Mouse (Mus musculus) limb, embryonic 10.5 days (tissue): ENCODE measurements around the gene Rnaseh2a. TPM values are rescaled to one million over a fixed set of nuclear protein-coding genes. Genes with fewer than 3 reads are reported as not detected.
A peak's percentile ranks its signal among the peaks of the same experiment; 100 is the strongest.

Source experiments
- DNase-seq: peaks from one replicate; pipeline ENCODE4 v3.0.0-alpha.2; 2017; ENCODE audit warnings: low spot score
- H3K27ac ChIP-seq: fragments of 300-500 bp; sonication (generic); 2 replicates; pipeline ENCODE4 v1.5.1; 2016; ENCODE audit warnings: mild to moderate bottlenecking
- H3K27me3 ChIP-seq: fragments of 300-500 bp; sonication (generic); 2 replicates; pipeline ENCODE4 v1.6.1; 2016; ENCODE audit warnings: low read depth, mild to moderate bottlenecking; ENCODE audit not compliant: poor library complexity, severe bottlenecking
- H3K36me3 ChIP-seq: fragments of 300-500 bp; sonication (generic); 2 replicates; pipeline ENCODE4 v1.6.1; 2016; ENCODE audit warnings: mild to moderate bottlenecking, moderate library complexity
- H3K4me1 ChIP-seq: fragments of 300-500 bp; sonication (generic); 2 replicates; pipeline ENCODE4 v1.6.1; 2016
- H3K4me3 ChIP-seq: fragments of 300-500 bp; sonication (generic); 2 replicates; pipeline ENCODE4 v1.5.1; 2016; ENCODE audit warnings: mild to moderate bottlenecking, moderate library complexity
- H3K9me3 ChIP-seq: fragments of 300-500 bp; sonication (generic); replicated peaks from 2 replicates; pipeline ENCODE4 v1.6.1; 2016; ENCODE audit warnings: mild to moderate bottlenecking
- WGBS: fragments of 180-500 bp; shearing (Covaris S2); methylation state at CpG from one replicate; pipeline ENCODE4 v1.1.7; 2016; 5-methylcytosine and 5-hydroxymethylcytosine counted together
- polyA plus RNA-seq: library from polyadenylated mRNA; unstranded; fragments of >200 nt; fragmentation: Nextera tagmentation; extraction: Ambion mirVana; gene quantifications from 2 replicates; pipeline ENCODE4 v1.2.1, GENCODE M21; 2016

Rnaseh2a gene
- polyA plus RNA-seq, 1 experiment from 2014 or later = 156 TPM

- WGBS = under 1% methylated on average over 28 of the region's 28 CpGs
- no peaks in the 10 kb centered on the region for H3K36me3 ChIP-seq
Measured at GRCm38 (mm10) chr8:84990349-84990748, 20.8 kb upstream of the Rnaseh2a start, which contains the start of gene Hook2. Gene Hook2, plus strand, starts transcription at chr8:84990603.

GRCm38 (mm10) chr8:84989810-84990209 lies 20.2 kb upstream of the Rnaseh2a start:
- DNase-seq = peak; percentile 95
- Histone ChIP-seq H3K36me3 (no peaks in the 10 kb centered on the region), H3K27me3 (peaks cover 47% of the 10 kb centered on the region), H3K27ac (peak overlapping the region; percentile 87), H3K4me1 (peaks cover 40% of the 10 kb centered on the region), H3K4me3 (peak overlapping the region; percentile 73), H3K9me3 (no peaks in the 10 kb centered on the region)
- under 1% methylated on average over 15 of the region's 15 CpGs for WGBS

More at GRCm38 (mm10) chr8:84990349-84990748, 20.8 kb upstream of the Rnaseh2a start, which contains the start of gene Hook2:
- H3K27me3 ChIP-seq = peaks cover 52% of the 10 kb centered on the region
- H3K27ac ChIP-seq = peak within 1 kb of the TSS; percentile 87
- DNase-seq = peak; percentile 96
- peak within 1 kb of the TSS; percentile 73 for H3K4me3 ChIP-seq
- H3K4me1 ChIP-seq = peaks cover 35% of the 10 kb centered on the region
- H3K9me3 ChIP-seq = no peaks in the 10 kb centered on the region

DNA sequence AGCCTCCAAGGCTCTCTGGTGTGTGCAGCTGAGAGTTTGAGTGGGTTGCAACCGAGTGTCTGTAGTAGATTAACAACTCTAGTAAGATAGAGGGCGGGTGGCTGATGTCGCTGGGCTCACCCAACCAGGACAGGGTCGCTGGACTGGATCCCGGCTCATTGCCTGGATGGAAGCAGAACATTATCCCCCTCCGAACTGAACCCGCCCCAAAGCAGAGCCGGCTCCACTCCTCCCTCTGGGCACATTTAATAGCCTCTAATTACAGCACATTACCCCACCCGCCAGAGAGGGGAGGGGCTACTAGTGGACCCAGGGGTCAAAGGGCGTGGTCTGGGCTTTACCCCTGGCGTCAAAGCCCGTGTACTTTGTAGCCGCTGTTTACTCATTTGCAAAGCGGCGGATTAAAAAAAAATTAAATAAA lies 19.8 kb upstream of the Rnaseh2a start:
- H3K4me3 ChIP-seq = peak overlapping the region; percentile 73
- H3K36me3 ChIP-seq = no peaks in the 10 kb centered on the region
- peak overlapping the region; percentile 87 for H3K27ac ChIP-seq
- H3K27me3 ChIP-seq = peaks cover 42% of the 10 kb centered on the region
- no peaks in the 10 kb centered on the region for H3K9me3 ChIP-seq
- DNase-seq = peak; percentile 43
- H3K4me1 ChIP-seq = peaks cover 45% of the 10 kb centered on the region
- 9% methylated on average over 15 of the region's 15 CpGs for WGBS

GRCm38 (mm10) chr8:84987903-84988302 lies 18.3 kb upstream of the Rnaseh2a start:
- no peak overlapping the region; the same call in 1 of the 2 replicates for H3K27ac ChIP-seq
- no peak overlapping the region for H3K4me3 ChIP-seq
- H3K36me3 ChIP-seq = no peaks in the 10 kb centered on the region
- DNase-seq = no peak
- peaks cover 54% of the 10 kb centered on the region for H3K4me1 ChIP-seq
- 75% methylated on average over 2 of the region's 2 CpGs for WGBS
- no peaks in the 10 kb centered on the region for H3K9me3 ChIP-seq
- peaks cover 28% of the 10 kb centered on the region; the same call in 1 of the 2 replicates for H3K27me3 ChIP-seq

DNA sequence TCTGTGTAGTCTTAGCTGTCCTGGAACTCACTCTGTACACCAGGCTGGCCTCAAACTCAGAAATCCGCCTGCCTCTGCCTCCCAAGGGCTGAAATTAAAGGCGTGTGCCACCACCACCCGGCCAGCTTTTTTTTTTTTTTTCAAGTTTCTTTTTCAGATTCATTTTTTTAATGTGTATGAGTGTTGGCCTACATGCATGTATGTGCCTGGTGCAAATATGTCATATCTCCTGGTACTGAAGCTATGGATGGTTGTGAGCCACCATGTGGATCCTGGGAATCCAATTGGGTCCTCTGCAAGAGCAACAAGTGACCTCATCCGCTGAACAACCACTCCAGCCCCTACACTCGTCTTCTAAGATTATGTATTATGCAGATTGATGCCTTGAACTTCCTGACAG lies 17.8 kb upstream of the Rnaseh2a start:
- Histone ChIP-seq H3K4me3 (no peak overlapping the region), H3K27me3 (peaks cover 24% of the 10 kb centered on the region; the same call in 1 of the 2 replicates), H3K4me1 (peaks cover 55% of the 10 kb centered on the region), H3K36me3 (no peaks in the 10 kb centered on the region), H3K9me3 (no peaks in the 10 kb centered on the region), H3K27ac (no peak overlapping the region)
- WGBS = 85% methylated on average over 5 of the region's 5 CpGs
- DNase-seq = no peak

DNA sequence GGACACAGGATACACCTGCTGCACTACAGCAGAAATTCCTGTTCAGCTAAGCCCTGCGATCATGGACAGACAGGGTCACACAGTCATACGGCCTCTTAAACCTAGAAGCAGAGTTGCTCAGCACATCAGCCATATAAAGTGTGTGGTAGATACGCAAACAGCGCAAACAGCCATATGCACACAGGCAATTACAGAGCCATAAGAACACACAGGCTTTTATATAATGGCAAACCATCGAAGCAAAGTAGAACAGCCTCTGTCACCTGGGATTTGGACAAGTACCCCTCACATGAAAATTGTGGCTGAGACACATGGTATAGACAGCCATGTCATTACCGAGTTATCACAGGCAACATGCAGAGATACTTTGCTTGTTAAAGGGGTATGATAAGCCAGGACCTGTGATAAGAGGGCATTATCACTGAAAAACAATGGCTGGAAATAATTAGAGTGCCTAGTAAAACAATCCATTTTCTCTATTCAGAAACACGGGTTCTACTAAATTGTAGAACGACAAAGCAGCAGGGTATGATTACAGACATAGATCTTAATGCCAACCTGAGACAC lies 16.9 kb upstream of the Rnaseh2a start:
- WGBS = 44% methylated on average over 8 of the region's 8 CpGs

DNA sequence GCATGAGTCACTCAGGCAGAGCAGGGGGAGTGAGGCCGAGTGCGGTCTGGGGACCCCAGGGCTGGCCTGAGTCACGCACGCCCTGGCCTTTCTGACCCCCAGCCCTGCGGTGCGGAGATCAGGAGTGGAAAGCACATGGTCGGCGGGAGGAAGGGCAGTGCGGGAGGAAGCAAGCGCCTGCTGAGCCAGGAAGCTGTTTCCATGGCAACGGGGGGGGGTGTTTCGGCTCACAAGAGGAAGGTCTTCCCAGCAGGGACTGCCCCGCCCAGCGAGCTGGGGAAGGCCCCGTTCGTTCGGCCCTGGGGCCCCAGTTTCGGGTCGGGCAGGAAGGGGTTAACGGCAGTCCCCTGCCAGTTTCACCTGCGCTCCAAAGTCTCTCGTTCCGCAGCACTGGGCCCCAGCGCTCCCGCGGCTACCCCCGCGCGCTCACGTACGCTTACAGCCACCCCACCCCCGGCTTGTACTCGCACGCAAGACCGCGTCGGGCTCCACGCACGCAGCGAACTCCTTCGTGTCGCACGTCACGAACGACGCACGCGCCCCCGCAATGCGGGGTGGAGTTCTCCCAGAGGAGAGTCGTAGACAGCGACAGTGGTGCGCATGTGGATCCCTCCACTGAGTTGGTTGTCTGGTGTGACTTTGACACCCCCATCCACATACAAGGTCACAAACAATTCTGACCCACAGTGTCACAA lies 16.3 kb upstream of the Rnaseh2a start:
- Histone ChIP-seq H3K9me3 (no peaks in the 10 kb centered on the region), H3K27me3 (peaks cover 23% of the 10 kb centered on the region; the same call in 1 of the 2 replicates), H3K27ac (peak overlapping the region; percentile 89), H3K36me3 (no peaks in the 10 kb centered on the region), H3K4me1 (peaks cover 65% of the 10 kb centered on the region), H3K4me3 (peak overlapping the region; percentile 66)
- 0% methylated on average over 53 of the region's 53 CpGs for WGBS
- peak; percentile 91 for DNase-seq

More for the DNA sequence above, 16.9 kb upstream of the Rnaseh2a start:
- no peak for DNase-seq
- Histone ChIP-seq H3K4me1 (peaks cover 64% of the 10 kb centered on the region), H3K36me3 (no peaks in the 10 kb centered on the region), H3K27ac (peak overlapping the region; percentile 89), H3K4me3 (peak overlapping the region; percentile 66), H3K27me3 (peaks cover 24% of the 10 kb centered on the region; the same call in 1 of the 2 replicates), H3K9me3 (no peaks in the 10 kb centered on the region)

- peaks cover 28% of the 10 kb centered on the region for H3K27me3 ChIP-seq
- peak overlapping the region; percentile 89 for H3K27ac ChIP-seq
- peaks cover 67% of the 10 kb centered on the region for H3K4me1 ChIP-seq
- DNase-seq = no peak
- H3K36me3 ChIP-seq = no peaks in the 10 kb centered on the region
- H3K9me3 ChIP-seq = no peaks in the 10 kb centered on the region
- H3K4me3 ChIP-seq = peak overlapping the region; percentile 66
- WGBS = under 1% methylated on average over 23 of the region's 23 CpGs
Measured at GRCm38 (mm10) chr8:84985049-84985683, 15.6 kb upstream of the Rnaseh2a start.

DNA sequence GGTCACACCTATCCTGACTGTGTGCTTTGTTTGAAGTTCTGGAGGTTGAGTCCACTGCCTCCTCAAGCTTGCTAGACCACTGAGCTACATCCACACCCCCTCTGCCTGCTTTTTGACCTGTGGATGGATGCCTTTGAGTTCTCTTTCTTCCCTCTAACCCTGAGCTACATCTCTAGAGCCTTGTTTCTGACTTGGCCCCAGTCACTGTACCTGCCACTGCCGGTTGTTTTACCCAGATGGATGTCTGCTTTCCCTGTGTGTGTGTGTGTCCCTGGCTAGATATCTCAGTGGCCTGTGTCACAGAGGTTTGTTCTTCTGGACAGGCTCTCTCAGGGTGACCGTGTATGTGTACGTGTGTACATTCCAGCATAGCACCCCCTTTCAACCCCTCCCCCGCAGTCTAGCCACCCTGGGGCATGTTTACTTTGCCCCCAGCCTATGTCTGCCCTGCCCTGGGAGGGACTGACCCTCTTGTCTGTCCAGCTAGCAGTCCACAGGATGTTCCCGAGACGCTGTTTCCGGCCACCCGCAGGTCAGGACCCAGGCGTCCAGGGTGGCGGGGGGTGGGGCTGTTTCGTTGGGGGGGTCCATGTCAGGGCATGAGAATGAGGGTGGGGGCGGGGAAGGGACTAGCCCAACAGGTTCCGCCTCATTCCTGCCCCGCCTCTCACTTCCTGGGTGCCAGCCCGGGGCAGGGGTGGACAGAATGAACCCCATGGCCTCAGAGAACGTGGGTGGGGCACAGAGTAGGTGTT lies 14.9 kb upstream of the Rnaseh2a start:
- Histone ChIP-seq H3K4me3 (peak overlapping the region; percentile 66), H3K4me1 (peaks cover 67% of the 10 kb centered on the region), H3K9me3 (no peaks in the 10 kb centered on the region), H3K27ac (peak overlapping the region; percentile 89), H3K36me3 (no peaks in the 10 kb centered on the region), H3K27me3 (peaks cover 30% of the 10 kb centered on the region)
- DNase-seq = peak; percentile 42
- WGBS = 6% methylated on average over 16 of the region's 16 CpGs

DNA sequence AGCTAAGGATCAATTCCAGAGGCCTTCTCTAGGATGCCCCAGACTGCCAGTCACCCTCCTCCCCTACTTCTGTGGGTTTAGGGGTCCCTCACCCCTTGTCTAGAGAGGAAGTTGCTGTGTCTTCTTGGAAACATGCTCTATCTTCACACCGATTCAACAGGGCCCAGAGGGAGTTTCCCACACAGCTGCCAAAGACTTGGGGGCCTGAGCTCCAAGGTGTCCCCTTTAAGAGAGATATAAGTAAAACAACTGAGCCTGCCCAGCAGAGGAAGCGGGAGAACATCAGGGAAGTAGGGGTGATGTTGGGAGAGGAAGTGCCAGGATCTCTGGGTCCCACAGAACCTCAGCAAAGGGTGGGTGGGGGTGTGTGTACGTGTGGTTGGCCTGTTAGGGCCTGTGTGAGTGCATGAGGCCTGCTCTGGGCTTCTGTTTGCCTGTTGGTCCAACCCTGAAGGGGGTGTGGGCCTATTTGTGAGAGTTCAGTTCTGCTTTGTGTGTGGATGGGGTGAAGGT lies 13.0 kb upstream of the Rnaseh2a start:
- no peaks in the 10 kb centered on the region for H3K9me3 ChIP-seq
- peaks cover 80% of the 10 kb centered on the region for H3K4me1 ChIP-seq
- H3K36me3 ChIP-seq = no peaks in the 10 kb centered on the region
- WGBS = 76% methylated on average over 3 of the region's 3 CpGs
- H3K4me3 ChIP-seq = no peak overlapping the region
- no peak for DNase-seq
- H3K27ac ChIP-seq = peak overlapping the region; percentile 56
- H3K27me3 ChIP-seq = peaks cover 37% of the 10 kb centered on the region

DNA sequence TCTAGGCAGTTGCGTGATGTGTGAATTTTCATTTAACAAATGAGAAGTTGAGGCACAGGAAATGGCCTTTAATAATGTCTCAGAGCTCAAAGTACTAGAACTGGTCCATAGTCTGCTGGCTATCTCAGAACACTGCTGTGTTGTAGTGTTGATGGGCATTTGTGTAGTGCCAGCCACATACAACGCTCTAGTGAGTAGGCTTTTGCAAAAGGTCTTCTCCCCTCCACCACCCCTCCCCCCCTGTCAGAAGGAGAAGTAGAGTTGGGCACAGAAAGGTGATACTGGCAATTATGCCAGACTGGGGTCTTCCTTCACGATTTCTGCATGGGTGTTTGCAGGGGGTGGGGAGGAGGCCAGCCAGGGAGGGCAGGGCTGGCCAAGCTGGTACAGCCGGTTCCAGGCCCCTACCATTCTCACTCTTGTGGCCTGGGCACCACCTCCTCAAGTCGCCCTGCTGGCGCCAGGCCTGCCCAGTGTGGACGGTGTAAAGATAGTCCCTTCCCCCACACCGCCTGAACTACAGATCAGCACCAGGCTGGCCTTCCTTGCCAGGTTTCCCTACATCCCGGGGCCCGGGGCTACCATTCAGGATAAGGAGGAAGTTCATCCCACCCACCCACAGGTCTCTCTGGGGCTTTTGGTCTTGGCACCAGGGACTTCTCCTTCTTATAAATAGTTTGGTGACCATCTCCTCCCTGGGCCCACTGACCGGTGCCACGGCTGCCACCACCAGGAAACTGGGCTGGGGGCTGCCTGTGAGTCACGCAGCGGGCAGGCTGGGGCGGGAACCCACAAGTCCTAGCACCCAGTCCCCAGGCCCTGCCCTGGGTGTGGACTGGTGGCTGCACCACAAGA lies 12.3 kb upstream of the Rnaseh2a start:
- DNase-seq = no peak
- Histone ChIP-seq H3K4me1 (peaks cover 86% of the 10 kb centered on the region), H3K4me3 (no peak overlapping the region), H3K27ac (peak overlapping the region; percentile 56), H3K9me3 (no peaks in the 10 kb centered on the region), H3K27me3 (peaks cover 37% of the 10 kb centered on the region), H3K36me3 (no peaks in the 10 kb centered on the region)
- WGBS = 80% methylated on average over 15 of the region's 15 CpGs
